Mouse (Mus musculus) bone marrow macrophage, adult 2 months (primary cell): ENCODE measurements around the gene Gm20388. TPM values are rescaled to one million over a fixed set of nuclear protein-coding genes. Genes with fewer than 3 reads are reported as not detected.

Experiments used
- H3K27ac ChIP-seq: 2 replicates; pipeline ENCODE4 v1.5.1; 2012; ENCODE audit warnings: low read depth, low read length; ENCODE audit not compliant: insufficient read depth
- H3K4me1 ChIP-seq: 2 replicates; pipeline ENCODE4 v1.6.1; 2012; ENCODE audit warnings: low read length; ENCODE audit not compliant: control insufficient read depth, insufficient read depth
- H3K4me3 ChIP-seq: 2 replicates; pipeline ENCODE4 v1.5.1; 2012; ENCODE audit warnings: mild to moderate bottlenecking, low read length, moderate library complexity; ENCODE audit not compliant: insufficient read depth
- CTCF ChIP-seq: IDR thresholded peaks from 2 replicates; pipeline ENCODE4 v1.5.1; 2012; ENCODE audit warnings: low read depth, mild to moderate bottlenecking, low read length, moderate library complexity
- POLR2A ChIP-seq: IDR thresholded peaks from 2 replicates; pipeline ENCODE4 v1.6.1; 2012; ENCODE audit warnings: mild to moderate bottlenecking, low read depth, low read length, borderline replicate concordance
- polyA plus RNA-seq: library from polyadenylated mRNA; stranded (reverse); fragments of >200 nt; gene quantifications from 2 replicates; pipeline ENCODE4 v1.2.4, GENCODE M21; 2012; ENCODE audit not compliant: missing spikeins, insufficient read depth, insufficient read length

The Gm20388 gene
- polyA plus RNA-seq, 1 experiment, result 32.7 TPM

GRCm38 (mm10) chr8:122665667-122666316 is 2755.2 kb downstream of the Gm20388 start:
- TF ChIP-seq CTCF, result no peak
- TF ChIP-seq POLR2A, result no peak
- Histone ChIP-seq H3K4me3 (peak overlapping the region; percentile 15), H3K27ac (peak overlapping the region; percentile 65), H3K4me1 (peaks cover 19% of the 10 kb centered on the region)

GRCm38 (mm10) chr8:122666338-122666764 is 2755.7 kb downstream of the Gm20388 start:
- peaks cover 19% of the 10 kb centered on the region for H3K4me1 ChIP-seq
- TF ChIP-seq CTCF (no peak), POLR2A (no peak)
- peak overlapping the region; percentile 8 for H3K4me3 ChIP-seq
- peak overlapping the region; percentile 33 for H3K27ac ChIP-seq

GRCm38 (mm10) chr8:122666827-122667226 is 2756.2 kb downstream of the Gm20388 start:
- Histone ChIP-seq H3K27ac (peak overlapping the region; percentile 33), H3K4me3 (peak overlapping the region; percentile 8), H3K4me1 (peaks cover 19% of the 10 kb centered on the region)
- TF ChIP-seq CTCF (no peak), POLR2A (no peak)

GRCm38 (mm10) chr8:122667854-122668253 is 2757.2 kb downstream of the Gm20388 start:
- no peak overlapping the region for H3K4me3 ChIP-seq
- TF ChIP-seq POLR2A, result no peak
- no peak for TF ChIP-seq CTCF
- no peak overlapping the region for H3K27ac ChIP-seq
- peaks cover 19% of the 10 kb centered on the region for H3K4me1 ChIP-seq

GRCm38 (mm10) chr8:122669370-122669769 is 2758.7 kb downstream of the Gm20388 start:
- TF ChIP-seq POLR2A, result no peak
- no peak for TF ChIP-seq CTCF
- no peak overlapping the region for H3K4me3 ChIP-seq
- peaks cover 19% of the 10 kb centered on the region for H3K4me1 ChIP-seq
- no peak overlapping the region for H3K27ac ChIP-seq

- Histone ChIP-seq H3K27ac (no peak overlapping the region), H3K4me1 (peaks cover 15% of the 10 kb centered on the region), H3K4me3 (no peak overlapping the region)
- TF ChIP-seq CTCF (no peak), POLR2A (no peak)
Measured at GRCm38 (mm10) chr8:122670001-122670400, 2759.4 kb downstream of the Gm20388 start.

- Histone ChIP-seq H3K4me3 (no peak overlapping the region), H3K27ac (no peak overlapping the region), H3K4me1 (peaks cover 13% of the 10 kb centered on the region)
- TF ChIP-seq POLR2A, result no peak
- no peak for TF ChIP-seq CTCF
Measured at GRCm38 (mm10) chr8:122670718-122671117, 2760.1 kb downstream of the Gm20388 start.

- Histone ChIP-seq H3K4me3 (no peak overlapping the region), H3K4me1 (peaks cover 3% of the 10 kb centered on the region), H3K27ac (no peak overlapping the region)
- TF ChIP-seq POLR2A, result no peak
- no peak for TF ChIP-seq CTCF
Measured at GRCm38 (mm10) chr8:122671894-122672293, 2761.3 kb downstream of the Gm20388 start.

GRCm38 (mm10) chr8:122673989-122674388 is 2763.3 kb downstream of the Gm20388 start:
- Histone ChIP-seq H3K4me3 (no peak overlapping the region), H3K4me1 (peaks cover 3% of the 10 kb centered on the region; the same call in 1 of the 2 replicates), H3K27ac (no peak overlapping the region)
- TF ChIP-seq POLR2A, result no peak
- no peak for TF ChIP-seq CTCF

- TF ChIP-seq CTCF (no peak), POLR2A (no peak)
- Histone ChIP-seq H3K4me1 (peaks cover 3% of the 10 kb centered on the region; the same call in 1 of the 2 replicates), H3K27ac (no peak overlapping the region), H3K4me3 (no peak overlapping the region)
Measured at GRCm38 (mm10) chr8:122674999-122675398, 2764.4 kb downstream of the Gm20388 start.
